Mouse (Mus musculus) kidney, adult 2 months (tissue): ENCODE measurements around the gene Camk2n2. TPM values are rescaled to one million over a fixed set of nuclear protein-coding genes. Genes with fewer than 3 reads are reported as not detected.

Experiments
- DNase-seq: peaks from one replicate; pipeline ENCODE4 v3.0.0; 2021
- H3K27ac ChIP-seq: fragments of 200-500 bp; 2 replicates; pipeline ENCODE4 v1.5.1; 2012; ENCODE audit warnings: low read depth, low read length, control low read depth, inconsistent platforms; ENCODE audit not compliant: insufficient read depth
- H3K27me3 ChIP-seq: fragments of 200-500 bp; replicated peaks from 2 replicates; pipeline ENCODE4 v1.6.1; 2012; ENCODE audit warnings: mild to moderate bottlenecking, moderate library complexity, low read length, inconsistent platforms; ENCODE audit not compliant: control insufficient read depth, insufficient read depth
- H3K36me3 ChIP-seq: fragments of 200-500 bp; 2 replicates; pipeline ENCODE4 v1.6.1; 2012; ENCODE audit warnings: mild to moderate bottlenecking, moderate library complexity, low read length, inconsistent platforms; ENCODE audit not compliant: control insufficient read depth, insufficient read depth
- H3K4me1 ChIP-seq: fragments of 200-500 bp; 2 replicates; pipeline ENCODE4 v1.6.1; 2011; ENCODE audit warnings: low read length; ENCODE audit not compliant: control insufficient read depth, insufficient read depth
- H3K4me3 ChIP-seq: fragments of 200-500 bp; 2 replicates; pipeline ENCODE4 v1.5.1; 2011; ENCODE audit warnings: mild to moderate bottlenecking, low read depth, low read length, control low read depth; ENCODE audit not compliant: insufficient read depth
- CTCF ChIP-seq: fragments of 200-500 bp; conservative IDR thresholded peaks from 2 replicates; pipeline ENCODE4 v1.5.1; 2011; ENCODE audit warnings: low read depth, mild to moderate bottlenecking, control low read depth, low read length, moderate library complexity, mixed read lengths; ENCODE audit not compliant: insufficient read depth, insufficient read length
- POLR2A ChIP-seq: fragments of 200-500 bp; IDR thresholded peaks from one replicate; pipeline ENCODE4 v1.6.1; 2011; ENCODE audit warnings: low read depth, low read length, control low read depth
- WGBS: fragments of 180-500 bp; shearing (Covaris S2); methylation state at CpG from one replicate; pipeline ENCODE4 v1.1.7; 2018; 5-methylcytosine and 5-hydroxymethylcytosine counted together
- polyA plus RNA-seq: library from polyadenylated mRNA; depleted of rRNA; stranded (reverse); fragments of >200 nt; gene quantifications from 2 replicates; pipeline ENCODE4 v1.2.3, GENCODE M21; 2012

The Camk2n2 gene
- polyA plus RNA-seq, 1 experiment: 5.8 TPM

- Histone ChIP-seq H3K4me3 (peak overlapping the region; percentile 48), H3K4me1 (no peaks in the 10 kb centered on the region), H3K36me3 (no peaks in the 10 kb centered on the region), H3K27me3 (no peaks in the 10 kb centered on the region), H3K27ac (no peak overlapping the region)
- peak; percentile 38 for DNase-seq
- TF ChIP-seq POLR2A (no peak), CTCF (no peak)
- WGBS: under 1% methylated on average over 36 of the region's 37 CpGs
Measured at GRCm38 (mm10) chr16:20621991-20622685, 1.1 kb upstream of the Camk2n2 start.

DNA sequence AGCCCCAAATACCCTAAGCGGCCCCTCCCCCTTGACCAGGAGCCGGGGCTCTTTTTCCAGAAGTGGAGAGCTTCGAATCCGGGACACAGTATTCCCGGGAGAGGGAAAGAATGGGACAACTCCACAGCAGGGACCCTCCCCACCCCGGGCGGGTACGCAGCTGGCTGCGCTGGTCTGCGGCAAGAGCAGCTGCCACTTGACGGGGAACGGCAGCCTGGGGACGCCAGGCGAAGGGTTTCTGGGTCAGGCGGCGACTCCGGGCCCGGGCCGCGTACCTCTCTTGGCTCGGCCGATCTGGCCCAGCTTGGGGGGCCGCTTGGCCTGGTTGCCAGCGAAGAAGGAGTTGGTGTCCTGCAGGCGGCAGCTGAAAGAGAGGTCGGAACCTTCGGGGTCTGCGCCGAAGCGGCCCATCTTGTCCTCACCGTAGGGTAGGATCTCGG lies 316 bp downstream of the Camk2n2 start:
- TF ChIP-seq POLR2A (no peak), CTCF (no peak)
- Histone ChIP-seq H3K36me3 (no peaks in the 10 kb centered on the region), H3K4me1 (no peaks in the 10 kb centered on the region), H3K27me3 (no peaks in the 10 kb centered on the region), H3K27ac (no peak overlapping the region), H3K4me3 (peak overlapping the region; percentile 48)
- DNase-seq: no peak
- 1% methylated on average over 32 of the region's 32 CpGs for WGBS

- WGBS: under 1% methylated on average over 9 of the region's 9 CpGs
- Histone ChIP-seq H3K4me1 (no peaks in the 10 kb centered on the region), H3K27ac (no peak overlapping the region), H3K4me3 (no peak overlapping the region; the same call in 1 of the 2 replicates), H3K36me3 (no peaks in the 10 kb centered on the region), H3K27me3 (no peaks in the 10 kb centered on the region)
- TF ChIP-seq POLR2A: no peak
- no peak for TF ChIP-seq CTCF
- DNase-seq: no peak
Measured at GRCm38 (mm10) chr16:20620399-20620735, 720 bp downstream of the Camk2n2 start.

DNA sequence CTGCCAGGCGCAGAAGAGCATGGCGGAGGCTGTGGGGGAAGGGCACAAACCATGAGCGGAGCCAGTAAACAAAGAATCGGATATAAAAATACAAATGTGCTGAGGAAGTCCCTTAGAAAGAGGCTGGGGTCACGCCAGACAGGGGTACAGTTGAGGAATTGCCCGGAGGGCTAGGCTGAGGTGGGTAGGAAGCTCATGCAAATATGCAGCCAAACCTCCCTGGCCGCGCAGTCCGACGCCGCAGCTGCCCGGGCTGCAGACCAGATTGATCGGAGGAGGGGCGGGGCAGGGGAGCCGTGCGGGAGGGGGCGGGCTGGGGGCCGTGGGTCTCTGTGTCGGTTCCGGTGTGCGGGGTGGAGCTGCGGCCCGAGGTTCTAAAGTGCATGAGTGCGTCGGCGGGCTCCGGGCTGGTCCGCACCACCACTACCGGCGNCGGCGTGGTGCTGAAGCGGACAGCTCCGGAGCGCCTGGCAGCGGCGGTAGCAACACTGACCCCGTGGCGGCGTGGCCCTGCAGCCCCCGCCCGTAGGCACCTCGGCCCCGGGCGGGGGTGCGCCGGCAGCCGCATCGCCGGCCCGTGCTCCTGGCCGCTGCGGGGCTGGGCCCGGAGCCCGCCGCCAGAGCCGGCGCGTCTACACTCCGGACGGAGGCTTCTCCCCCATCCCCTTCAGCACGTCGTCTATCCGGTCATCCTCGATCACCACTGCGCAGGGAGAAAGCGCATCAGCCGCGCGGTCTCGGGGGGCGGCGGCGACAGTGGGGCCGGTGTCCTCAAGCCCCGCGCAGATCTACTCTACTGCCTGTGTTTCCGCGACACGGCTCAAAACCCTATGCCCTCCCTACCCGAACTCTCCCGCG lies 1.3 kb downstream of the Camk2n2 start:
- WGBS: 3% methylated on average over 82 of the region's 83 CpGs
- H3K27ac ChIP-seq: no peak overlapping the region
- H3K4me1 ChIP-seq: no peaks in the 10 kb centered on the region
- DNase-seq: peak; percentile 28
- TF ChIP-seq CTCF (no peak), POLR2A (no peak)
- peak overlapping the region; percentile 20; the same call in 1 of the 2 replicates for H3K4me3 ChIP-seq
- H3K27me3 ChIP-seq: no peaks in the 10 kb centered on the region
- H3K36me3 ChIP-seq: no peaks in the 10 kb centered on the region

- TF ChIP-seq CTCF: no peak
- no peak for TF ChIP-seq POLR2A
- Histone ChIP-seq H3K27ac (no peak within 1 kb of the TSS), H3K27me3 (no peaks in the 10 kb centered on the region), H3K4me3 (peak within 1 kb of the TSS; percentile 96), H3K4me1 (peaks cover 7% of the 10 kb centered on the region; the same call in 1 of the 2 replicates), H3K36me3 (no peaks in the 10 kb centered on the region)
- DNase-seq: peak; percentile 94
- under 1% methylated on average over 41 of the region's 41 CpGs for WGBS
Measured at GRCm38 (mm10) chr16:20611357-20612227, 9.5 kb downstream of the Camk2n2 start, which contains the start of the genes Eef1akmt4, Gm49333 and Alg3. Gene Eef1akmt4, plus strand, starts transcription at chr16:20611593. Gene Gm49333, plus strand, starts transcription at chr16:20611610. Gene Alg3, minus strand, starts transcription at chr16:20611735.

DNA sequence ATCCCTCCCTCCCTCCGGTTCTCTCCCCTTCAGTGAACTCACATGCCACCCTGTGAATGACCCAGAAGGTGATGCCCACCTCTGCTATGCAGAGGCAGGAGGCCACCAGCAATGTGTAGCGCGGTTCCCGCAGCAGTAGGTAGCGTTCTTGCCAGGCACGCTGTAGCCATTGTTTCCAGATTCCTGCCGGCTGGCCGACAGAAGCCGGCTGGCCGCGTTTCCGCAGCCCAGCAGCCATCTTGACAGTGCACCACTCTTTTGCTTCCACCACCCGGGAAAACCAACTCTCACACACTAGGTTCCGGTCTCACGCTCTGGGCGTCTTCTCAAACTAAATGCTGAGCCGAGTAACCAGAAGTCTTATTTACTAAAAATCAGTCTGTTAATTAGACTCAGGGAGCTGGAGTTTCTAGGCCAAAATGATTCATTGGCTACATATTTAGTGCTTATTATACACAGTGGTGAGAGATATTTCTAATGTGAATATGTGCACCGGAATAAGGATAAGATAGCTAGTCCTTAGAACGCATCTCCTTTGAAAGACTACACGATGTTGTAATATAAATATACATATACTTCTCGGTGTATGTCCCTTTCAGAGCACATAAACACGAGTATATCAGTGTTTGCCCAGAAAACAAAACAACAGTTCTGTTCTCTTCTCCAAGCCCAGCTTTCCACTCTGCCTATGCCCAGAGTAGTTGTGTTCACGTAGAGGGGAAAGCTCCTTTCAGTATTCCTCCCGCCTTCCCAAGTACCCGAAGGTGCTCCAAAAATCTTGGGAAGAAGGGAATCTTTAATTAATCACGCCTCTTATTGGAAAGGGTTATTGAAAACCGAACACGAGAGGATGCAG lies 10.4 kb downstream of the Camk2n2 start:
- under 1% methylated on average over 28 of the region's 28 CpGs for WGBS
- TF ChIP-seq CTCF (no peak), POLR2A (peak; percentile 72)
- H3K4me1 ChIP-seq: peaks cover 7% of the 10 kb centered on the region; the same call in 1 of the 2 replicates
- peak; percentile 85 for DNase-seq
- H3K27me3 ChIP-seq: no peaks in the 10 kb centered on the region
- no peak overlapping the region for H3K27ac ChIP-seq
- H3K4me3 ChIP-seq: peak overlapping the region; percentile 96
- H3K36me3 ChIP-seq: no peaks in the 10 kb centered on the region
